9 mouse cellular contexts compared by ENCODE assay signal in the genomic region with DNA sequence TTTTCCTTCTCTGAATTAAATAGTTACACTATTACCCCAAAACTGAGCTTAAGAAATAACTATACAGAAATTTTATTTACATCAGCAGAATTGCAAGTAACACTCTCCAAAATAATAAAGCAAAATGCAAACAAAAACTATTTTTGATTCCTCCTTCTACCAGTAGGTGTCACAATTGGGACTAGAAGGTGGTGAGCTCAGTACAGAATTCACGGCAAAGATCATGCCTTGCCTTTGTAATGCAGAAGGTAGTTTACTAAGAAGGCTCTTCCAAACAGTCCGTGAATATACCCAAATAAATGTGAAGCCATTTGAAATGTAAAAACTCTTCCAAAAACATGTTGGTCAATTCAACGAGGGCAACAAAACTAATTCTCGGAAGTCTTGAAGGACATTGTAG.
DNase-seq lines count a peak whose midpoint lies in the region; ATAC-seq lines count a peak whose summit lies in the region.
"Had no signal": no experiment of that assay in that cellular context is flagged by ENCODE, and none has a peak within 500 bp of the region (broad histone marks: within the 10 kb centered on the region; RNA-seq: fewer than 3 reads in every experiment).

No protein-coding gene starts in this region.

- H3K27me3 ChIP-seq in heart, embryonic 11.5 days (ENCODE audit: control insufficient read depth, insufficient read depth, low read length): no peaks in the 10 kb centered on the region
- peaks cover 32% of the 10 kb centered on the region for H3K27me3 ChIP-seq in midbrain, embryonic 14.5 days (ENCODE audit: control insufficient read depth, insufficient read depth, low read length)
- peaks cover 83% of the 10 kb centered on the region for H3K27me3 ChIP-seq in midbrain, embryonic 10.5 days (ENCODE audit: low read depth, poor library complexity, severe bottlenecking)
- H3K27me3 ChIP-seq: limb, embryonic 15.5 days had no signal

- H3K36me3 ChIP-seq in heart, embryonic 11.5 days (ENCODE audit: control insufficient read depth, insufficient read depth, low read length): no peaks in the 10 kb centered on the region
- H3K36me3 ChIP-seq in midbrain, embryonic 14.5 days (ENCODE audit: control insufficient read depth, insufficient read depth, low read length): no peaks in the 10 kb centered on the region
- no peaks in the 10 kb centered on the region for H3K36me3 ChIP-seq in midbrain, embryonic 10.5 days
- H3K36me3 ChIP-seq: limb, embryonic 15.5 days had no signal

- H3K4me3 ChIP-seq in heart, embryonic 11.5 days (ENCODE audit: low read depth, low read length): no peak overlapping the region
- no peak overlapping the region for H3K4me3 ChIP-seq in midbrain, embryonic 14.5 days (replicated peaks; ENCODE audit: low read depth, low read length)
- H3K4me3 ChIP-seq in midbrain, embryonic 10.5 days: no peak overlapping the region
- H3K4me3 ChIP-seq: limb, embryonic 15.5 days had no signal

- no peak overlapping the region for H3K9ac ChIP-seq in heart, embryonic 11.5 days (ENCODE audit: low read depth, low read length)
- no peak overlapping the region for H3K9ac ChIP-seq in midbrain, embryonic 14.5 days (replicated peaks; ENCODE audit: low read length)
- H3K9ac ChIP-seq: limb, embryonic 15.5 days had no signal

- ATAC-seq in heart, embryonic 11.5 days (replicated peaks; ENCODE audit: insufficient number of reproducible peaks, low FRiP score, low TSS enrichment): no peak
- ATAC-seq in midbrain, embryonic 14.5 days (ENCODE audit: low FRiP score, low TSS enrichment): no peak; the same call in 1 of the 2 replicates

- 36% methylated on average over 4 of the region's 4 CpGs for WGBS in heart, embryonic 11.5 days (ENCODE audit: insufficient replicate concordance)
- 30% methylated on average over 4 of the region's 4 CpGs for WGBS in midbrain, embryonic 14.5 days
- WGBS in midbrain, embryonic 10.5 days: 37% methylated on average over 4 of the region's 4 CpGs

- H3K4me1 ChIP-seq in heart, embryonic 11.5 days (ENCODE audit: control insufficient read depth, insufficient read depth, low read length): no peaks in the 10 kb centered on the region
- peaks cover 6% of the 10 kb centered on the region; the same call in 1 of the 2 replicates for H3K4me1 ChIP-seq in midbrain, embryonic 14.5 days (ENCODE audit: control insufficient read depth, insufficient read depth, low read length)
- H3K4me1 ChIP-seq in midbrain, embryonic 10.5 days: peaks cover 39% of the 10 kb centered on the region
- H3K4me1 ChIP-seq: limb, embryonic 15.5 days had no signal

- no peak overlapping the region for H3K4me2 ChIP-seq in heart, embryonic 11.5 days
- H3K4me2 ChIP-seq in midbrain, embryonic 14.5 days (ENCODE audit: low read length): no peak overlapping the region
- H3K4me2 ChIP-seq: limb, embryonic 15.5 days had no signal

- peak; percentile 4 for DNase-seq in heart, adult 8-10 months (ENCODE audit: low spot score)
- DNase-seq in midbrain, embryonic 14.5 days: peak; percentile 87
- no peak for DNase-seq in midbrain, embryonic 10.5 days (ENCODE audit: low spot score)
- DNase-seq in embryo, embryonic 10 days (ENCODE audit: low spot score): peak; percentile 85
- DNase-seq in retina, postnatal 1 day: peak; percentile 80
- no peak for DNase-seq in adrenal gland, postnatal 25 days
- no peak for DNase-seq in frontal cortex, postnatal 10 days (ENCODE audit: low spot score in 2 of 2)

- H3K9me3 ChIP-seq in heart, embryonic 11.5 days (replicated peaks; ENCODE audit: control insufficient read depth, low read length): no peaks in the 10 kb centered on the region
- H3K9me3 ChIP-seq in midbrain, embryonic 14.5 days (ENCODE audit: control insufficient read depth, low read length): no peaks in the 10 kb centered on the region
- H3K9me3 ChIP-seq in midbrain, embryonic 10.5 days (replicated peaks): no peaks in the 10 kb centered on the region
- H3K9me3 ChIP-seq: limb, embryonic 15.5 days had no signal

- H3K27ac ChIP-seq in heart, embryonic 11.5 days (ENCODE audit: low read depth, low read length): no peak overlapping the region
- no peak overlapping the region for H3K27ac ChIP-seq in midbrain, embryonic 14.5 days (replicated peaks; ENCODE audit: low read depth, low read length)
- no peak overlapping the region for H3K27ac ChIP-seq in midbrain, embryonic 10.5 days (replicated peaks)
- H3K27ac ChIP-seq: limb, embryonic 15.5 days had no signal

Comparison
In these comparisons a context has a peak if more than half of its experiments do, and no peak if none do; other contexts are left out.
1. DNase-seq: peak in heart, adult 8-10 months (single experiment), midbrain, embryonic 14.5 days (single experiment), embryo, embryonic 10 days (single experiment) and retina, postnatal 1 day (single experiment); none in midbrain, embryonic 10.5 days (single experiment), adrenal gland, postnatal 25 days (single experiment) and frontal cortex, postnatal 10 days (0 of 2).